Mouse (Mus musculus) megakaryocyte, adult 5-6 weeks (primary cell): ENCODE measurements around the gene Col25a1. TPM values are rescaled to one million over a fixed set of nuclear protein-coding genes. Genes with fewer than 3 reads are reported as not detected.

ENCODE experiments used
- ATAC-seq: 2 replicates; pipeline ENCODE4 v1.8.0; 2016; ENCODE audit warnings: mild to moderate bottlenecking, inconsistent platforms; ENCODE audit not compliant: poor library complexity, severe bottlenecking
- total RNA-seq, 2 experiments: library from RNA; stranded (forward) in 1 of 2; stranded (reverse) in 1 of 2; fragments of 153-499, 151-499 nt in 1 of 2; fragments of 221-1000, 200-1000 nt in 1 of 2; gene quantifications; 2 replicates each; pipeline versions ENCODE4 v1.2.3 to v1.2.4; 2015 to 2017

The Col25a1 gene
- total RNA-seq, 2 experiments from 2014 or later = 0.15 TPM; not detected in 1

- no peak for ATAC-seq
These were observed 515.0 kb downstream of the Col25a1 start for GRCm38 (mm10) chr3:130646110-130646810.

Other genes starting within 250 kb of the Col25a1 start
- 24.6 and 32.3 TPM in 2 replicates for gene Casp6, start 230.1 kb upstream of the Col25a1 start, total RNA-seq (2015)
- gene Casp6, start 230.1 kb upstream of the Col25a1 start, total RNA-seq (2017) = 14.1 and 17.1 TPM in 2 replicates
- gene Mcub, start 161.3 kb upstream of the Col25a1 start, total RNA-seq (2015) = 102 and 117 TPM in 2 replicates
- gene Mcub, start 161.3 kb upstream of the Col25a1 start, total RNA-seq (2017) = 155 and 162 TPM in 2 replicates
- gene Sec24b, start 69.9 kb upstream of the Col25a1 start, total RNA-seq (2015) = 53.7 and 80.6 TPM in 2 replicates
- 53.4 and 63.0 TPM in 2 replicates for gene Sec24b, start 69.9 kb upstream of the Col25a1 start, total RNA-seq (2017)